Mouse (Mus musculus): ENCODE measurements around the gene Gm12789. TPM values are rescaled to one million over a fixed set of nuclear protein-coding genes. Genes with fewer than 3 reads are reported as not detected.
"Not testable (repeated sequence)": the region's sequence is repeated elsewhere in the genome, so short reads cannot be mapped to it uniquely, and the experiment has no call there.

Gene Gm12789
- not detected for total RNA-seq (2021)
- long read RNA-seq, experiment 1: 0 reads
- long read RNA-seq, experiment 2: 0 reads

- H3K27ac ChIP-seq; DNase-seq; H3K4me3 ChIP-seq; intact Hi-C loops (cut with DNase I): not testable (repeated sequence)
These were observed at the start of gene Gm12789 for GRCm38 (mm10) chr4:101986326-101986725. Gm12789 (plus strand) TSS chr4:101986626.

GRCm38 (mm10) chr4:101940107-101940506 lies 46.3 kb upstream of the Gm12789 start, which contains the start of gene Gm12794:
Gm12794 (plus strand) TSS chr4:101940407.
- intact Hi-C loops (cut with DNase I); H3K4me3 ChIP-seq; DNase-seq; H3K27ac ChIP-seq: not testable (repeated sequence)

GRCm38 (mm10) chr4:101980949-101981348 lies 5.5 kb upstream of the Gm12789 start, which contains the start of gene Gm12790:
Gm12790 (minus strand) TSS chr4:101981049.
- H3K27ac ChIP-seq; DNase-seq; H3K4me3 ChIP-seq; intact Hi-C loops (cut with DNase I): not testable (repeated sequence)

GRCm38 (mm10) chr4:101985678-101986077 lies 748 bp upstream of the Gm12789 start:
- H3K4me3 ChIP-seq: no peak overlapping the region
- DNase-seq: no peak
- no peak for TF ChIP-seq CTCF (IDR thresholded peaks at IDR 0.05)
- intact Hi-C loops (cut with DNase I): no loop called here
- no peak overlapping the region for H3K27ac ChIP-seq

GRCm38 (mm10) chr4:101997426-101997825 lies 11.0 kb downstream of the Gm12789 start:
- intact Hi-C loops (cut with DNase I): loop anchor here (5.0 kb wide), 1 partner anchor 340 kb away; no protein-coding TSS in a partner anchor
- H3K27ac ChIP-seq: no peak overlapping the region
- H3K4me3 ChIP-seq: no peak overlapping the region
- TF ChIP-seq CTCF (IDR thresholded peaks at IDR 0.05): no peak
- DNase-seq: no peak

- no peak overlapping the region for H3K27ac ChIP-seq
- DNase-seq: peak; percentile 55
- intact Hi-C loops (cut with DNase I): loop anchor here (2.0 to 5.0 kb wide), 2 partner anchors 341 to 524 kb away; no protein-coding TSS in a partner anchor
- TF ChIP-seq CTCF (IDR thresholded peaks at IDR 0.05): peak; percentile 72
- H3K4me3 ChIP-seq: no peak overlapping the region
These were observed 12.0 kb downstream of the Gm12789 start for GRCm38 (mm10) chr4:101998267-101998922.

GRCm38 (mm10) chr4:102026619-102027018 lies 40.2 kb downstream of the Gm12789 start:
- intact Hi-C loops (cut with DNase I): no loop called here
- no peak for DNase-seq
- Histone ChIP-seq H3K27ac (no peak overlapping the region), H3K4me3 (no peak overlapping the region)
- no peak for TF ChIP-seq CTCF (IDR thresholded peaks at IDR 0.05)

Other genes with a start within 250 kb of the Gm12789 start
- gene B020004J07Rik, start 142.6 kb upstream of the Gm12789 start, total RNA-seq (2021): not detected
- gene C130073F10Rik, start 92.8 kb upstream of the Gm12789 start, total RNA-seq (2021): not detected
- not detected for gene Gm12800, start 77.5 kb upstream of the Gm12789 start, total RNA-seq (2021)
- not detected for gene Gm12794, start 46.2 kb upstream of the Gm12789 start, total RNA-seq (2021)
- not detected for gene Gm12790, start 5.6 kb upstream of the Gm12789 start, total RNA-seq (2021)
- gene Pde4b, start 100.9 kb downstream of the Gm12789 start, total RNA-seq (2021): 10 to 100 TPM; 59.9 to 62.5 TPM

All from gastrocnemius, adult 2 months (tissue).